Mouse (Mus musculus): ENCODE data around the gene Malrd1. TPM values are rescaled to one million over a fixed set of nuclear protein-coding genes. Genes with fewer than 3 reads are reported as not detected.

Malrd1 gene
- total and polyA plus RNA-seq, 3 experiments, result not detected

- Histone ChIP-seq H3K27ac (ENCODE audit: control insufficient read depth, low read depth, low read length) (no peak overlapping the region), H3K79me2 (ENCODE audit: control insufficient read depth, insufficient read depth, low read length, poor library complexity) (no peaks in the 10 kb centered on the region), H3K36me3 (ENCODE audit: control insufficient read depth in 1 of 2, insufficient read depth in 2 of 2, low read length in 2 of 2) (no peaks in the 10 kb centered on the region), H3K27me3 (ENCODE audit: control insufficient read depth in 1 of 2, insufficient read depth in 2 of 2, low read length in 2 of 2) (no peaks in the 10 kb centered on the region; a peak in 1 of 4 replicates), H3K9me3 (replicated peaks; ENCODE audit: insufficient read depth, low read length) (no peaks in the 10 kb centered on the region), H3K4me3 (ENCODE audit: control insufficient read depth in 1 of 2, insufficient read depth in 1 of 2, low read depth in 2 of 2, low read length in 2 of 2) (no peak overlapping the region), H3K4me1 (ENCODE audit: control insufficient read depth in 1 of 2, insufficient read depth in 2 of 2, low read length in 2 of 2) (no peaks in the 10 kb centered on the region), H3K9ac (ENCODE audit: control insufficient read depth, low read depth, low read length, poor library complexity, severe bottlenecking) (no peak overlapping the region)
- TF ChIP-seq MEF2A (IDR thresholded peaks at IDR 0.05; ENCODE audit: extremely low read depth, insufficient replicate concordance, low read depth, low read length, poor library complexity, severe bottlenecking) (no peak), GATA1 (IDR thresholded peaks at IDR 0.05; ENCODE audit: low read depth, low read length) (no peak), ZKSCAN1 (IDR thresholded peaks at IDR 0.05; ENCODE audit: low read depth, low read length) (no peak), SMC3 (IDR thresholded peaks at IDR 0.05; ENCODE audit: low read depth, low read length) (no peak), USF1 (IDR thresholded peaks at IDR 0.05; ENCODE audit: low read depth, low read length) (no peak), POLR2AphosphoS5 (IDR thresholded peaks at IDR 0.05; ENCODE audit: borderline replicate concordance, low read depth, low read length) (no peak), POLR2A (IDR thresholded peaks at IDR 0.05; ENCODE audit: control insufficient read depth in 1 of 2, insufficient read depth in 1 of 2, low read depth in 1 of 2, low read length in 2 of 2, poor library complexity in 1 of 2) (no peak), ZC3H11A (IDR thresholded peaks at IDR 0.05; ENCODE audit: low read depth, low read length) (no peak), MAX (IDR thresholded peaks at IDR 0.05; ENCODE audit: low read length) (no peak)
- DNase-seq (ENCODE audit: low read depth, low spot score), result no peak
These were observed 683.7 kb downstream of the Malrd1 start for GRCm38 (mm10) chr2:16210016-16210415.

GRCm38 (mm10) chr2:16212752-16213151 is 686.5 kb downstream of the Malrd1 start:
- H3K9ac ChIP-seq (ENCODE audit: control insufficient read depth, low read depth, low read length, poor library complexity, severe bottlenecking), result no peak overlapping the region
- no peaks in the 10 kb centered on the region; a peak in 1 of 4 replicates for H3K27me3 ChIP-seq (ENCODE audit: control insufficient read depth in 1 of 2, insufficient read depth in 2 of 2, low read length in 2 of 2)
- TF ChIP-seq GABPA (IDR thresholded peaks at IDR 0.05; ENCODE audit: low read depth, low read length) (no peak), MAZ (IDR thresholded peaks at IDR 0.05; ENCODE audit: low read depth, low read length) (no peak), MEF2A (IDR thresholded peaks at IDR 0.05; ENCODE audit: extremely low read depth, insufficient replicate concordance, low read depth, low read length, poor library complexity, severe bottlenecking) (no peak), POLR2A (IDR thresholded peaks at IDR 0.05; ENCODE audit: control insufficient read depth in 1 of 2, insufficient read depth in 1 of 2, low read depth in 1 of 2, low read length in 2 of 2, poor library complexity in 1 of 2) (no peak), SIN3A (IDR thresholded peaks at IDR 0.05; ENCODE audit: low read length) (no peak), USF1 (IDR thresholded peaks at IDR 0.05; ENCODE audit: low read depth, low read length) (no peak), NRF1 (IDR thresholded peaks at IDR 0.05; ENCODE audit: insufficient read depth, low read depth, low read length, poor library complexity, severe bottlenecking) (no peak), MYB (IDR thresholded peaks at IDR 0.05; ENCODE audit: low read depth, low read length) (no peak)
- H3K9me3 ChIP-seq (replicated peaks; ENCODE audit: insufficient read depth, low read length), result no peaks in the 10 kb centered on the region
- no peaks in the 10 kb centered on the region for H3K79me2 ChIP-seq (ENCODE audit: control insufficient read depth, insufficient read depth, low read length, poor library complexity)
- no peak for DNase-seq (ENCODE audit: low read depth, low spot score)
- no peaks in the 10 kb centered on the region for H3K36me3 ChIP-seq (ENCODE audit: control insufficient read depth in 1 of 2, insufficient read depth in 2 of 2, low read length in 2 of 2)
- H3K4me1 ChIP-seq (ENCODE audit: control insufficient read depth in 1 of 2, insufficient read depth in 2 of 2, low read length in 2 of 2), result no peaks in the 10 kb centered on the region
- H3K27ac ChIP-seq (ENCODE audit: control insufficient read depth, low read depth, low read length), result no peak overlapping the region
- no peak overlapping the region for H3K4me3 ChIP-seq (ENCODE audit: control insufficient read depth in 1 of 2, insufficient read depth in 1 of 2, low read depth in 2 of 2, low read length in 2 of 2)

- Histone ChIP-seq H3K27me3 (ENCODE audit: control insufficient read depth in 1 of 2, insufficient read depth in 2 of 2, low read length in 2 of 2) (no peaks in the 10 kb centered on the region; a peak in 1 of 4 replicates), H3K4me1 (ENCODE audit: control insufficient read depth in 1 of 2, insufficient read depth in 2 of 2, low read length in 2 of 2) (no peaks in the 10 kb centered on the region), H3K9ac (ENCODE audit: control insufficient read depth, low read depth, low read length, poor library complexity, severe bottlenecking) (no peak overlapping the region), H3K9me3 (replicated peaks; ENCODE audit: insufficient read depth, low read length) (no peaks in the 10 kb centered on the region), H3K27ac (ENCODE audit: control insufficient read depth, low read depth, low read length) (no peak overlapping the region), H3K36me3 (ENCODE audit: control insufficient read depth in 1 of 2, insufficient read depth in 2 of 2, low read length in 2 of 2) (no peaks in the 10 kb centered on the region), H3K4me3 (ENCODE audit: control insufficient read depth in 1 of 2, insufficient read depth in 1 of 2, low read depth in 2 of 2, low read length in 2 of 2) (no peak overlapping the region), H3K79me2 (ENCODE audit: control insufficient read depth, insufficient read depth, low read length, poor library complexity) (no peaks in the 10 kb centered on the region)
- DNase-seq (ENCODE audit: low read depth, low spot score), result no peak
- TF ChIP-seq EP300 (IDR thresholded peaks at IDR 0.05; ENCODE audit: low read depth in 1 of 2, low read length in 2 of 2) (no peak), UBTF (IDR thresholded peaks at IDR 0.05; ENCODE audit: borderline replicate concordance, insufficient read depth, low read depth, low read length) (no peak), GABPA (IDR thresholded peaks at IDR 0.05; ENCODE audit: low read depth, low read length) (no peak), RCOR1 (IDR thresholded peaks at IDR 0.05; ENCODE audit: low read depth, low read length) (no peak), ELF1 (IDR thresholded peaks at IDR 0.05; ENCODE audit: low read depth, low read length) (no peak), BHLHE40 (IDR thresholded peaks at IDR 0.05; ENCODE audit: borderline replicate concordance, low read depth, low read length) (no peak), SMC3 (IDR thresholded peaks at IDR 0.05; ENCODE audit: low read depth, low read length) (no peak), CHD2 (IDR thresholded peaks at IDR 0.05; ENCODE audit: low read length) (no peak), ZNF384 (IDR thresholded peaks at IDR 0.05; ENCODE audit: low read depth, low read length) (no peak), POLR2AphosphoS2 (IDR thresholded peaks at IDR 0.05; ENCODE audit: low read length) (no peak), MXI1 (IDR thresholded peaks at IDR 0.05; ENCODE audit: low read depth, low read length) (no peak), NRF1 (IDR thresholded peaks at IDR 0.05; ENCODE audit: insufficient read depth, low read depth, low read length, poor library complexity, severe bottlenecking) (no peak), MYB (IDR thresholded peaks at IDR 0.05; ENCODE audit: low read depth, low read length) (no peak), TCF12 (IDR thresholded peaks at IDR 0.05; ENCODE audit: low read depth, low read length) (no peak), POLR2A (IDR thresholded peaks at IDR 0.05; ENCODE audit: control insufficient read depth in 1 of 2, insufficient read depth in 1 of 2, low read depth in 1 of 2, low read length in 2 of 2, poor library complexity in 1 of 2) (no peak), POLR2AphosphoS5 (IDR thresholded peaks at IDR 0.05; ENCODE audit: borderline replicate concordance, low read depth, low read length) (no peak)
These were observed 687.8 kb downstream of the Malrd1 start for GRCm38 (mm10) chr2:16214111-16214510.
